Mouse (Mus musculus): ENCODE results near the gene Rbmxl1.
"Not testable (repeated sequence)": the region's sequence is repeated elsewhere in the genome, so short reads cannot be mapped to it uniquely, and the experiment has no call there.

DNA sequence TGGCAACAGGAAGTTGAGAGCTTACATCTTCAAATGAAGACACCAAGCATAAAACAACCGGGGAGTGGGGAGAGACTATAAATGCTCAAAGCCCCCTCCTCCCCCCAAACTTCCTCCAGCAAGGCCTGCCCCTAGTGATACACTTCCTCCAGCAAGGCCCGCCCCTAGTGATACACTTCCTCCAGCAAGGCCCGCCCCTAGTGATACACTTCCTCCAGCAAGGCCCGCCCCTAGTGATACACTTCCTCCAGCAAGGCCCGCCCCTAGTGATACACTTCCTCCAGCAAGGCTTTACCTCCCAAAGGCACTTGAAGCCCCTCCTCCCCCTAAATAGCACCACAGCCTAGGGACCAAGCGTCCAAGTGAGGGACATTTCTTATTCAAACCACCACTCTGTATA lies 34.0 kb upstream of the Rbmxl1 start:
- TF ChIP-seq POLR2A (IDR thresholded peaks at IDR 0.05; ENCODE audit: insufficient read length, low read depth); CEBPB (IDR thresholded peaks at IDR 0.05; ENCODE audit: insufficient read depth, poor library complexity, severe bottlenecking); USF1 (IDR thresholded peaks at IDR 0.05; ENCODE audit: low read depth); MYOD1 (IDR thresholded peaks at IDR 0.05; ENCODE audit: control insufficient read depth in 1 of 3, insufficient read length in 2 of 3, low read depth in 2 of 3); E2F4 (IDR thresholded peaks at IDR 0.05; ENCODE audit: insufficient read depth); POLR2AphosphoS2 (IDR thresholded peaks at IDR 0.05; ENCODE audit: insufficient read length, low read depth); TCF3 (IDR thresholded peaks at IDR 0.05; ENCODE audit: insufficient read length, low read depth); MAX (IDR thresholded peaks at IDR 0.05; ENCODE audit: low read depth): not testable (repeated sequence)

Measured in myocyte (in vitro differentiated cells).